Mouse (Mus musculus): ENCODE data around the gene Pitpnc1. TPM values are rescaled to one million over a fixed set of nuclear protein-coding genes. Genes with fewer than 3 reads are reported as not detected.
A peak's percentile ranks its signal among the peaks of the same experiment; 100 is the strongest.

Gene Pitpnc1
- polyA plus RNA-seq, 1 experiment from 2014 or later, result 7.3 TPM

- POLR2A ChIA-PET, result no interaction called here
- in situ Hi-C loops (cut with MboI; ENCODE audit: low pct_unique_long_range_greater_than_20kb), result no loop called here
- DNase-seq (ENCODE audit: low read depth, low spot score), result no peak
- CTCF ChIA-PET, result interaction anchor here (1.0 to 1.4 kb wide), 2 partner anchors 12 to 205 kb away, joined by 3 to 4 read pairs; partner anchors contain the start of gene Pitpnc1
- ATAC-seq, result no peak
- no peaks in the 10 kb centered on the region for H3K27me3 ChIP-seq
- no peak for TF ChIP-seq CTCF (IDR thresholded peaks at IDR 0.05)
Observed at GRCm38 (mm10) chr11:107264889-107265615, 205.4 kb downstream of the Pitpnc1 start.

GRCm38 (mm10) chr11:107263838-107264237 is 206.7 kb downstream of the Pitpnc1 start:
- H3K27me3 ChIP-seq, result no peaks in the 10 kb centered on the region
- DNase-seq (ENCODE audit: low read depth, low spot score), result no peak
- TF ChIP-seq CTCF (IDR thresholded peaks at IDR 0.05), result no peak
- ChIA-PET CTCF (interaction anchor here (1.4 kb wide), 1 partner anchor 11 kb away, joined by 4 read pairs; no protein-coding TSS in a partner anchor), POLR2A (no interaction called here)
- ATAC-seq, result no peak
- in situ Hi-C loops (cut with MboI; ENCODE audit: low pct_unique_long_range_greater_than_20kb), result no loop called here

GRCm38 (mm10) chr11:107259428-107259827 is 211.1 kb downstream of the Pitpnc1 start:
- DNase-seq (ENCODE audit: low read depth, low spot score) (no peak), ATAC-seq (no peak)
- in situ Hi-C loops (cut with MboI; ENCODE audit: low pct_unique_long_range_greater_than_20kb), result no loop called here
- no peak for TF ChIP-seq CTCF (IDR thresholded peaks at IDR 0.05)
- POLR2A ChIA-PET, result no interaction called here
- CTCF ChIA-PET, result no interaction called here
- H3K27me3 ChIP-seq, result no peaks in the 10 kb centered on the region

GRCm38 (mm10) chr11:107255185-107255584 is 215.3 kb downstream of the Pitpnc1 start:
- DNase-seq (ENCODE audit: low read depth, low spot score) (peak; percentile 19), ATAC-seq (no peak)
- CTCF ChIA-PET, result interaction anchor here (1.0 kb wide), 1 partner anchor 13 kb away, joined by 3 read pairs; no protein-coding TSS in a partner anchor
- no peaks in the 10 kb centered on the region for H3K27me3 ChIP-seq
- TF ChIP-seq CTCF (IDR thresholded peaks at IDR 0.05), result no peak
- POLR2A ChIA-PET, result no interaction called here
- in situ Hi-C loops (cut with MboI; ENCODE audit: low pct_unique_long_range_greater_than_20kb), result no loop called here

GRCm38 (mm10) chr11:107254181-107254580 is 216.3 kb downstream of the Pitpnc1 start:
- no peak for TF ChIP-seq CTCF (IDR thresholded peaks at IDR 0.05)
- DNase-seq (ENCODE audit: low read depth, low spot score) (peak; percentile 17), ATAC-seq (peak; percentile 35)
- POLR2A ChIA-PET, result interaction anchor here (0.7 kb wide), 1 partner anchor 156 kb away, joined by 4 read pairs; no protein-coding TSS in a partner anchor
- in situ Hi-C loops (cut with MboI; ENCODE audit: low pct_unique_long_range_greater_than_20kb), result no loop called here
- CTCF ChIA-PET, result no interaction called here
- H3K27me3 ChIP-seq, result no peaks in the 10 kb centered on the region

- TF ChIP-seq CTCF (IDR thresholded peaks at IDR 0.05), result no peak
- in situ Hi-C loops (cut with MboI; ENCODE audit: low pct_unique_long_range_greater_than_20kb), result no loop called here
- ATAC-seq (no peak), DNase-seq (ENCODE audit: low read depth, low spot score) (no peak)
- ChIA-PET POLR2A (no interaction called here), CTCF (interaction anchor here (1.7 kb wide), 1 partner anchor 12 kb away, joined by 4 read pairs; no protein-coding TSS in a partner anchor)
- no peaks in the 10 kb centered on the region for H3K27me3 ChIP-seq
Observed at GRCm38 (mm10) chr11:107252026-107252425, 218.5 kb downstream of the Pitpnc1 start.

- no peaks in the 10 kb centered on the region for H3K27me3 ChIP-seq
- ChIA-PET POLR2A (no interaction called here), CTCF (interaction anchor here (0.6 kb wide), 1 partner anchor 186 kb away, joined by 3 read pairs; no protein-coding TSS in a partner anchor)
- in situ Hi-C loops (cut with MboI; ENCODE audit: low pct_unique_long_range_greater_than_20kb), result no loop called here
- ATAC-seq (no peak), DNase-seq (ENCODE audit: low read depth, low spot score) (no peak)
- peak; percentile 51 for TF ChIP-seq CTCF (IDR thresholded peaks at IDR 0.05)
Observed at GRCm38 (mm10) chr11:107251460-107251859, 219.0 kb downstream of the Pitpnc1 start.

GRCm38 (mm10) chr11:107250882-107251281 is 219.6 kb downstream of the Pitpnc1 start:
- POLR2A ChIA-PET, result no interaction called here
- DNase-seq (ENCODE audit: low read depth, low spot score) (no peak), ATAC-seq (no peak)
- in situ Hi-C loops (cut with MboI; ENCODE audit: low pct_unique_long_range_greater_than_20kb), result no loop called here
- TF ChIP-seq CTCF (IDR thresholded peaks at IDR 0.05), result no peak
- no peaks in the 10 kb centered on the region for H3K27me3 ChIP-seq
- CTCF ChIA-PET, result interaction anchor here (0.6 kb wide), 1 partner anchor 186 kb away, joined by 3 read pairs; no protein-coding TSS in a partner anchor

- no peaks in the 10 kb centered on the region for H3K27me3 ChIP-seq
- no peak for ATAC-seq
- in situ Hi-C loops (cut with MboI; ENCODE audit: low pct_unique_long_range_greater_than_20kb), result no loop called here
- TF ChIP-seq CTCF (IDR thresholded peaks at IDR 0.05), result no peak
- no peak for DNase-seq (ENCODE audit: low read depth, low spot score)
- CTCF ChIA-PET, result no interaction called here
- POLR2A ChIA-PET, result no interaction called here
Observed at GRCm38 (mm10) chr11:107248753-107249152, 221.7 kb downstream of the Pitpnc1 start.

- ATAC-seq, result no peak
- no peak for TF ChIP-seq CTCF (IDR thresholded peaks at IDR 0.05)
- DNase-seq (ENCODE audit: low read depth, low spot score), result no peak
- H3K27me3 ChIP-seq, result no peaks in the 10 kb centered on the region
- ChIA-PET CTCF (no interaction called here), POLR2A (no interaction called here)
- in situ Hi-C loops (cut with MboI; ENCODE audit: low pct_unique_long_range_greater_than_20kb), result no loop called here
Observed at GRCm38 (mm10) chr11:107245657-107246056, 224.8 kb downstream of the Pitpnc1 start.

- in situ Hi-C loops (cut with MboI; ENCODE audit: low pct_unique_long_range_greater_than_20kb), result no loop called here
- ATAC-seq (no peak), DNase-seq (ENCODE audit: low read depth, low spot score) (no peak)
- no peak for TF ChIP-seq CTCF (IDR thresholded peaks at IDR 0.05)
- CTCF ChIA-PET, result no interaction called here
- POLR2A ChIA-PET, result no interaction called here
- no peaks in the 10 kb centered on the region for H3K27me3 ChIP-seq
Observed at GRCm38 (mm10) chr11:107243126-107243525, 227.4 kb downstream of the Pitpnc1 start.

Data from Patski (cell line).